Mouse (Mus musculus) midbrain, embryonic 16.5 days (tissue): Measurements from ENCODE around the gene Sucla2. TPM values are rescaled to one million over a fixed set of nuclear protein-coding genes. Genes with fewer than 3 reads are reported as not detected.

Source experiments
- ATAC-seq: fragments of 200-750 bp; cut with Nextera tagmentation; 2 replicates; pipeline ENCODE4 v1.8.0; 2017; ENCODE audit warnings: moderate TSS enrichment
- H3K27ac ChIP-seq: fragments of 300-500 bp; sonication (generic); 2 replicates; pipeline ENCODE4 v1.5.1; 2014; ENCODE audit warnings: mild to moderate bottlenecking, low read length, mixed read lengths
- H3K27me3 ChIP-seq: fragments of 300-500 bp; sonication (generic); 2 replicates; pipeline ENCODE4 v1.6.1; 2014; ENCODE audit warnings: low read depth, low read length, mixed read lengths; ENCODE audit not compliant: control insufficient read depth, insufficient read depth
- H3K36me3 ChIP-seq: fragments of 300-500 bp; sonication (generic); 2 replicates; pipeline ENCODE4 v1.6.1; 2014; ENCODE audit warnings: mild to moderate bottlenecking, low read length, moderate library complexity, mixed read lengths; ENCODE audit not compliant: control insufficient read depth, insufficient read depth
- H3K4me1 ChIP-seq: fragments of 300-500 bp; sonication (generic); 2 replicates; pipeline ENCODE4 v1.6.1; 2014; ENCODE audit warnings: mild to moderate bottlenecking, low read length, mixed read lengths; ENCODE audit not compliant: control insufficient read depth, insufficient read depth
- H3K4me2 ChIP-seq: fragments of 300-500 bp; sonication (generic); 2 replicates; pipeline ENCODE4 v1.6.1; 2014; ENCODE audit warnings: mild to moderate bottlenecking, low read length, mixed read lengths
- H3K4me3 ChIP-seq: fragments of 300-500 bp; sonication (generic); 2 replicates; pipeline ENCODE4 v1.5.1; 2014; ENCODE audit warnings: low read depth, mild to moderate bottlenecking, low read length, moderate library complexity, mixed read lengths
- H3K9ac ChIP-seq: fragments of 300-500 bp; sonication (generic); 2 replicates; pipeline ENCODE4 v1.6.1; 2014; ENCODE audit warnings: low read depth, low read length, mixed read lengths
- H3K9me3 ChIP-seq: fragments of 300-500 bp; sonication (generic); replicated peaks from 2 replicates; pipeline ENCODE4 v1.6.1; 2014; ENCODE audit warnings: mild to moderate bottlenecking, low read length, mixed read lengths; ENCODE audit not compliant: control insufficient read depth, poor library complexity, severe bottlenecking
- WGBS: fragments of 180-500 bp; shearing (Covaris S2); extraction: QIAGEN DNeasy Blood & Tissue Kit; methylation state at CpG from one replicate; pipeline ENCODE4 v1.1.7; 2014; 5-methylcytosine and 5-hydroxymethylcytosine counted together
- polyA plus RNA-seq: library from polyadenylated mRNA; unstranded; fragments of >200 nt; fragmentation: Nextera tagmentation; extraction: Ambion mirVana; gene quantifications from 2 replicates; pipeline ENCODE4 v1.2.1, GENCODE M21; 2015

Sucla2 gene
- polyA plus RNA-seq, 1 experiment from 2014 or later = 128 TPM

DNA sequence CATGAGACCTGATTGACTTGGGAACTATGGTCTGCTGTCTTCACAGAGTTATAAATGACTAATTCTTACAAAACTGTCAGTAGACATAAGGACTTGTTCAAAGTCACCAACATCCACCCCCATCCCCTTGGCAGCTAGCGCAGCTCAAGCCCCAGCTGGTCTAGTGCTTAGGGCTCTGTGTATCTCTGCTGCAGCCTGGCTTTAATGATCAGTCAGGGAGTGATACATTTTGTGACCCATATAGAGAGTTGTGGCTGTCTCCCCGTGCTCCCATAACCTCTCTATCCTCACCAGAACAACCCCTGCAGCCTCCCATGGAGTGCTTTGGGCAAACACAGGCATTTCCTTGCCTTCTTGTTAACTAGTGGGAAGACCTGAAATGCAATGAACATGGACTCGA, 95.8 kb downstream of the Sucla2 start:
- ATAC-seq = no peak
- Histone ChIP-seq H3K4me2 (no peak overlapping the region), H3K27me3 (no peaks in the 10 kb centered on the region), H3K4me3 (no peak overlapping the region), H3K36me3 (no peaks in the 10 kb centered on the region), H3K4me1 (no peaks in the 10 kb centered on the region), H3K27ac (no peak overlapping the region), H3K9me3 (peaks cover 11% of the 10 kb centered on the region; the same call in 1 of the 2 replicates), H3K9ac (no peak overlapping the region)
- 91% methylated on average over 3 of the region's 3 CpGs for WGBS

DNA sequence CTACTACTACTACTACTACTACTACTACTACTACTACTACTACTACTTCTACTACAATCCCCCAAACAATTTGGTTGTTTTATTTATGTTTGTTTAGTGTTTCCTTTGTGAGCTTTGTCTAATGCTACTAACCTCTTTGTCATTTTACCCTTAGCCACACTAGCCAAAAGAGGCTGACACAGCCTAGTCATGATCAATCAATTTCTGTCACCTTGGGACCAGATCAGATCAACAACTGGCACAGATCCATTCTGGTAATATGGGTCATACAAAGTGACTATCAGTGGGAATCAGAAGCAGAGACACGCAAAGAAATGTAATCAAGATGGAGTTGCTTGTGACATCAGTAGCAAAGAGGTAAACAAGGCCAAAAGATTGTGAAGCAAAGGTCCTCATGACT, 97.9 kb downstream of the Sucla2 start:
- H3K36me3 ChIP-seq = no peaks in the 10 kb centered on the region

DNA sequence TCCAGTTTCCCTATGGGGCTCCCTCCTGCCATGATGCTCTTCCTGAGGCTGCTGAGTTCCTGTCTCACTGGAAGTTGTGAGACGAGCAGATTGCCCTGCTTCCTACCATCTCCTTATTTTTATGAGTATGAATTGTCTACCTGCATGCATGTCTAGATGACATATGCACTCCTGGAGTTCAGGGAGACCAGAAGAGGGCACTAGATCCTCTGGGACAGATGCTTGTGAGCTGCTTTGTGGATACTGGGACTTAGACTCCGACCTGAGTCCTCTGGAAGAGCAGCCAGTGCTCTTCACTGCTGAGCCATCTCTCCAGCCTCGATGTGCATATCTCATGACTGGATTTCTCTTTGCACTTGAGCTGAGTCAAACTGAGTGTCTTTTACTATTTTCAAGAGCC, 100.3 kb downstream of the Sucla2 start:
- H3K27me3 ChIP-seq = no peaks in the 10 kb centered on the region
- no peak overlapping the region for H3K27ac ChIP-seq
- no peak for ATAC-seq
- H3K9ac ChIP-seq = no peak overlapping the region
- 66% methylated on average over 3 of the region's 3 CpGs for WGBS
- no peaks in the 10 kb centered on the region for H3K4me1 ChIP-seq
- H3K36me3 ChIP-seq = no peaks in the 10 kb centered on the region
- no peak overlapping the region for H3K4me3 ChIP-seq
- 0 out of 2 replicates have a peak, but pooled peaks cover 3% of the 10 kb centered on the region for H3K9me3 ChIP-seq
- no peak overlapping the region for H3K4me2 ChIP-seq

More for the DNA sequence above, 97.9 kb downstream of the Sucla2 start:
- WGBS = 81% methylated on average over 1 of the region's 1 CpGs
- H3K27me3 ChIP-seq = no peaks in the 10 kb centered on the region
- H3K9me3 ChIP-seq = peaks cover 11% of the 10 kb centered on the region; the same call in 1 of the 2 replicates
- H3K4me3 ChIP-seq = no peak overlapping the region
- H3K27ac ChIP-seq = no peak overlapping the region
- no peaks in the 10 kb centered on the region for H3K4me1 ChIP-seq
- no peak for ATAC-seq
- no peak overlapping the region for H3K9ac ChIP-seq
- H3K4me2 ChIP-seq = no peak overlapping the region

DNA sequence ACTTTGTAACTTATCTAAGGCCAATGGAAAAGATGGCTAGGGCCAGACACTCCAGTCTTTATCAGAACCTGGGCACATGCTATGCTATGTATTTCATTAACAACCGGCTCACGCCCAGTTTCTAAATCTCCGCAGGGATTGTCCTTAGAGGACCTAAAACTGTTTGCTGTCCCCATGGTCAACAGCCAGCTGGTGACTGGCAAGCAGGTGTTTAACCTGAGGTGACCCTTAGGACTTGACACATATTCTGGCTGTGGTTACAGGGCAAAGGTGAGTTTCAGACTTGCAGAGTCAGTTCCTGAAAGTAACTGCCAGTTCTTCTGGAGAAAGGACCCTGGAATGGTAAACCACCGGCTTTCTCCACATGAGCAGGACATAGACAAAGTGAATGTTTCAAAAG, 106.4 kb downstream of the Sucla2 start:
- 89% methylated on average over 4 of the region's 4 CpGs for WGBS
- no peak overlapping the region for H3K4me2 ChIP-seq
- H3K27ac ChIP-seq = no peak overlapping the region
- no peak for ATAC-seq
- no peaks in the 10 kb centered on the region for H3K27me3 ChIP-seq
- no peaks in the 10 kb centered on the region for H3K4me1 ChIP-seq
- H3K4me3 ChIP-seq = no peak overlapping the region
- no peaks in the 10 kb centered on the region for H3K9me3 ChIP-seq
- H3K36me3 ChIP-seq = no peaks in the 10 kb centered on the region
- no peak overlapping the region for H3K9ac ChIP-seq

DNA sequence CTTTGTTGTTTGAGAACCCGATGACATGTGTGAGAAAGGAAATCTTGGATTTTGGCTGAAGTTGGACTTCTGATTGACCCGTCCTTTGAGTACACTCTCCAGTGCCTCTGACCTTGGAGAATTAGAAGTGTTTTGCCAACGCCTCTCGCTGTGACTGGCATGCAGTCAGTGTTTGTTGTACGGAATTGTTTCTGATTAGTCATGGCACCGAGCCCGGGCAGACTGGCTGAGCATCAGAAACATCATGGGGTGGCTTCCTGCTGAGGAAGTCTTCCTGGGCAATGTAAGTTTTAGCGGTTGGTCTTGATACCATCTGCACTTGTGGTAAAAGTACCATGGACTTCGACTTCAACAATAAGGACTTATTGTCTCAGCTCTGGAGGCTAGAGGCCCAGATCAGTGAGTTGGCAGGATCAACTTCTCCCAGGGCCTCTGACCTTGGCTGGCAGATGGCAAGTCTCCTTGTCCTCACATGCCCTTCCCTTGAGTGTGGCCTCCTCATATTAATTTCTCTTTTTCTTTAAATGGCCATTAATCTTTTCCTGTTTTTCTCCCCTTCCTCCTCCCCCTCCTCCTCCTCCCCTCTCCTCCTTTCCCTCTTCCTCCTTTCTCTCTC, 107.6 kb downstream of the Sucla2 start:
- peak; percentile 86 for ATAC-seq
- no peaks in the 10 kb centered on the region for H3K36me3 ChIP-seq
- no peak overlapping the region for H3K4me2 ChIP-seq
- no peaks in the 10 kb centered on the region for H3K27me3 ChIP-seq
- no peak overlapping the region for H3K27ac ChIP-seq
- no peaks in the 10 kb centered on the region for H3K9me3 ChIP-seq
- H3K4me1 ChIP-seq = no peaks in the 10 kb centered on the region
- no peak overlapping the region for H3K9ac ChIP-seq
- no peak overlapping the region for H3K4me3 ChIP-seq
- 47% methylated on average over 9 of the region's 9 CpGs for WGBS

DNA sequence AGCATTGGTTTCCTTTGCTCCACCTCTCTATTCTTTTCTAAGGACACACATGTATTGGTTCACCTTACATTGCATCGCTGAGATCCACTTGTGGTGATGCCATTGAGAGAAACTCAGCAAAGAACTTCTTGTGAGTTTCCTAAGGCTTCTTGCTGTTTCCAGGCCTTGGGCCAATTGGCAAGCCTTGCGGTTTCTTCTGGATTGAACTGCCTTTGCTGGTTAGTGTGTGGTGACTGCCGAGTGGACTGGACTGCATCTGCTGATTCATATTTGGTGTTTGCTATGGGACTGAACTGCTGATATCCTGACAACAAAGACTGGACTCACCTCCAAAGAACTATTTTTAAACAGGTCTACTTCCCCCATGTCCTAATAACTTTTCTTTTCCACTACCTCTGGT, 109.2 kb downstream of the Sucla2 start:
- no peaks in the 10 kb centered on the region for H3K27me3 ChIP-seq
- H3K4me1 ChIP-seq = no peaks in the 10 kb centered on the region
- H3K9me3 ChIP-seq = no peaks in the 10 kb centered on the region
- no peaks in the 10 kb centered on the region for H3K36me3 ChIP-seq
- ATAC-seq = no peak
- H3K4me2 ChIP-seq = no peak overlapping the region
- WGBS = 92% methylated on average over 3 of the region's 3 CpGs
- H3K9ac ChIP-seq = no peak overlapping the region
- no peak overlapping the region for H3K27ac ChIP-seq
- H3K4me3 ChIP-seq = no peak overlapping the region

DNA sequence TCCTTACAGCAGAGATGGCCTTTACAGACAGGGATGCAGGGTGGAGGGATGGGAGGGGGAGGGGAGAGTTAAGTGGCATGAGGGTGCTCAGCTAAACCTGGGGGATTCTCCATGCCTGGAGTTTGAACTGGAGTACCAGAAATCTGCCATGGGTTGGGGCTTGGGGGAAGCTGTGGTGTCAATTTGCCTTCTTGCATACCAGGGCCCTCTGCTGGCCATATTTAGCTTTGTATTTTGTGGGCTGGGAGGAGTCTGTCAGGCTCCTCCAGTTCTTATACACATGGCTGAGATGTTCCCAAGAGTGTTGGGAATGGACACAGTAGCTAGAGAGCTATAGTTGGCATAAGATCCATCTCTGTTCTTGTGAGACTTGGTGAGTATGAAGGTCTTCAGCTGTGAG, 112.3 kb downstream of the Sucla2 start:
- Histone ChIP-seq H3K27ac (no peak overlapping the region), H3K4me1 (no peaks in the 10 kb centered on the region), H3K4me2 (no peak overlapping the region), H3K4me3 (no peak overlapping the region), H3K27me3 (no peaks in the 10 kb centered on the region), H3K36me3 (no peaks in the 10 kb centered on the region), H3K9me3 (no peaks in the 10 kb centered on the region), H3K9ac (no peak overlapping the region)
- no peak for ATAC-seq

Other genes starting within 250 kb of the Sucla2 start
- 20.4 and 20.6 TPM in 2 replicates for gene Rb1, start 199.5 kb upstream of the Sucla2 start, polyA plus RNA-seq
- 627 and 698 TPM in 2 replicates for gene Itm2b, start 140.0 kb upstream of the Sucla2 start, polyA plus RNA-seq
- gene Med4, start 15.3 kb upstream of the Sucla2 start, polyA plus RNA-seq = 84.7 and 87.8 TPM in 2 replicates
- gene Nudt15, start 22.9 kb downstream of the Sucla2 start, polyA plus RNA-seq = 7.7 and 7.8 TPM in 2 replicates
- gene Gm21750, start 135.9 kb downstream of the Sucla2 start, polyA plus RNA-seq = not detected in 2 replicates